Mouse (Mus musculus) Muller cell, postnatal 12 days (primary cell): ENCODE data around the gene Mpzl2.
A peak's percentile ranks its signal among the peaks of the same experiment; 100 is the strongest.

ENCODE experiments used
- DNase-seq: peaks from one replicate; pipeline ENCODE4 v3.0.0-alpha.2; 2015; ENCODE audit errors: inconsistent ontology term

The Mpzl2 gene

GRCm38 (mm10) chr9:45039499-45039898, at the start of gene Mpzl2:
Gene Mpzl2 (plus strand): TSS chr9:45039799.
- DNase-seq, result no peak

GRCm38 (mm10) chr9:44991821-44992220, 47.8 kb upstream of the Mpzl2 start:
- DNase-seq, result no peak

- DNase-seq, result no peak
Measured at GRCm38 (mm10) chr9:44992271-44992670, 47.3 kb upstream of the Mpzl2 start.

GRCm38 (mm10) chr9:44993268-44993667, 46.3 kb upstream of the Mpzl2 start:
- DNase-seq, result no peak

GRCm38 (mm10) chr9:44994962-44995361, 44.6 kb upstream of the Mpzl2 start:
- DNase-seq, result no peak

GRCm38 (mm10) chr9:44996590-44996989, 43.0 kb upstream of the Mpzl2 start:
- DNase-seq, result no peak

GRCm38 (mm10) chr9:44998138-44998537, 41.5 kb upstream of the Mpzl2 start:
- DNase-seq, result no peak

- peak; percentile 9 for DNase-seq
Measured at GRCm38 (mm10) chr9:44999171-44999570, 40.4 kb upstream of the Mpzl2 start.

- DNase-seq, result no peak
Measured at GRCm38 (mm10) chr9:44999776-45000175, 39.8 kb upstream of the Mpzl2 start.

- DNase-seq, result no peak
Measured at GRCm38 (mm10) chr9:45000249-45000648, 39.4 kb upstream of the Mpzl2 start.

- DNase-seq, result no peak
Measured at GRCm38 (mm10) chr9:45007404-45007803, 32.2 kb upstream of the Mpzl2 start.

GRCm38 (mm10) chr9:45008342-45008741, 31.3 kb upstream of the Mpzl2 start:
- no peak for DNase-seq

- DNase-seq, result no peak
Measured at GRCm38 (mm10) chr9:45009180-45010078, 30.2 kb upstream of the Mpzl2 start, which contains the start of gene Cd3e. Gene Cd3e (minus strand): TSS chr9:45009627.

- no peak for DNase-seq
Measured at GRCm38 (mm10) chr9:45010461-45010860, 29.1 kb upstream of the Mpzl2 start.

GRCm38 (mm10) chr9:45011291-45011690, 28.3 kb upstream of the Mpzl2 start:
- no peak for DNase-seq

- DNase-seq, result no peak
Measured at GRCm38 (mm10) chr9:45014879-45015278, 24.7 kb upstream of the Mpzl2 start.

GRCm38 (mm10) chr9:45015841-45016240, 23.8 kb upstream of the Mpzl2 start:
- no peak for DNase-seq

GRCm38 (mm10) chr9:45018031-45018430, 21.6 kb upstream of the Mpzl2 start:
- DNase-seq, result no peak

- peak; percentile 34 for DNase-seq
Measured at GRCm38 (mm10) chr9:45022800-45023199, 16.8 kb upstream of the Mpzl2 start.

GRCm38 (mm10) chr9:45023638-45024037, 16.0 kb upstream of the Mpzl2 start:
- DNase-seq, result no peak

- DNase-seq, result no peak
Measured at GRCm38 (mm10) chr9:45024187-45024586, 15.4 kb upstream of the Mpzl2 start.

- DNase-seq, result no peak
Measured at GRCm38 (mm10) chr9:45027376-45027775, 12.2 kb upstream of the Mpzl2 start.

- DNase-seq, result no peak
Measured at GRCm38 (mm10) chr9:45030341-45030740, 9.3 kb upstream of the Mpzl2 start.
